26 mouse cellular contexts compared by ENCODE assay signal in genomic region chr17:31919599-31919998, GRCm38 (mm10).
A peak's percentile ranks its signal among the peaks of the same experiment; 100 is the strongest.
DNase-seq lines count a peak whose midpoint lies in the region; ATAC-seq and TF ChIP-seq lines count a peak whose summit lies in the region.
"Had no signal": no experiment of that assay in that cellular context is flagged by ENCODE, and none has a peak within 500 bp of the region (broad histone marks: within the 10 kb centered on the region; RNA-seq: fewer than 3 reads in every experiment).

No protein-coding gene starts in this region.

- peaks cover 15% of the 10 kb centered on the region for H3K4me1 ChIP-seq in brown adipose tissue, adult 24 weeks (ENCODE audit: control insufficient read depth, insufficient read depth, insufficient read length, low read length)
- H3K4me1 ChIP-seq in lung, embryonic 14.5 days (ENCODE audit: insufficient read depth): peaks cover 30% of the 10 kb centered on the region
- H3K4me1 ChIP-seq in forebrain, embryonic 14.5 days (ENCODE audit: control insufficient read depth, insufficient read depth, low read length): no peaks in the 10 kb centered on the region
- H3K4me1 ChIP-seq in intestine, postnatal 0 days (replicated peaks; ENCODE audit: control insufficient read depth, insufficient read depth, low read length): no peaks in the 10 kb centered on the region

- CTCF ChIA-PET in Patski (lab: Charles Lee): interaction anchor here (1.4 kb wide), 1 partner anchor 64 kb away, joined by 3 read pairs; no protein-coding TSS in a partner anchor

- ATAC-seq in Patski: peak; percentile 36
- ATAC-seq in lung, embryonic 14.5 days (ENCODE audit: insufficient read depth): no peak
- ATAC-seq in forebrain, embryonic 14.5 days: no peak
- ATAC-seq in intestine, postnatal 0 days: no peak
- ATAC-seq: forebrain, postnatal 0 days; midbrain, embryonic 16.5 days had no signal

- 56% methylated on average over 7 of the region's 7 CpGs for WGBS in lung, embryonic 14.5 days
- WGBS in forebrain, embryonic 14.5 days: 91% methylated on average over 7 of the region's 7 CpGs
- WGBS in intestine, postnatal 0 days: 72% methylated on average over 7 of the region's 7 CpGs

- peak overlapping the region; percentile 17 for H3K27ac ChIP-seq in brown adipose tissue, adult 24 weeks (replicated peaks; ENCODE audit: low read depth, low read length)
- peak overlapping the region; percentile 15; the same call in 1 of the 2 replicates for H3K27ac ChIP-seq in lung, embryonic 14.5 days (ENCODE audit: low read depth)
- H3K27ac ChIP-seq in forebrain, embryonic 14.5 days (ENCODE audit: low read depth, low read length): no peak overlapping the region
- no peak overlapping the region for H3K27ac ChIP-seq in intestine, postnatal 0 days (ENCODE audit: low read depth, low read length)
- H3K27ac ChIP-seq: embryonic facial prominence, embryonic 13.5 days; hindbrain, embryonic 14.5 days; kidney, embryonic 15.5 days; liver, embryonic 14.5 days had no signal

- DNase-seq in Patski (ENCODE audit: low read depth, low spot score): no peak
- no peak for DNase-seq in lung, embryonic 14.5 days
- peak; percentile 65 for DNase-seq in lung, postnatal 14 days
- no peak for DNase-seq in forebrain, embryonic 14.5 days (ENCODE audit: low spot score)
- no peak for DNase-seq in retina, postnatal 1 day
- DNase-seq: adrenal gland, adult 8-10 months; B cell, adult 2 months; cerebellum, adult 8-10 months; forebrain, postnatal 0 days; gastrocnemius, postnatal 36 days; heart, adult 18-20 months; kidney, adult 18-20 months; kidney, postnatal 36 days; layer of hippocampus, postnatal 36 days; liver; right cerebral cortex, adult 18-20 months; thymus, postnatal 4 days had no signal

- in situ Hi-C loops in Patski (cut with MboI; ENCODE audit: low pct_unique_long_range_greater_than_20kb): no loop called here

- POLR2A ChIA-PET in Patski (lab: Charles Lee): no interaction called here

- no peaks in the 10 kb centered on the region for H3K36me3 ChIP-seq in lung, embryonic 14.5 days (ENCODE audit: insufficient read depth)
- H3K36me3 ChIP-seq in forebrain, embryonic 14.5 days (ENCODE audit: control insufficient read depth, insufficient read depth, low read length): no peaks in the 10 kb centered on the region
- no peaks in the 10 kb centered on the region for H3K36me3 ChIP-seq in intestine, postnatal 0 days (ENCODE audit: control insufficient read depth, insufficient read depth)
- H3K36me3 ChIP-seq: embryonic facial prominence, embryonic 13.5 days; heart, embryonic 12.5 days; kidney, embryonic 15.5 days had no signal

- no peak overlapping the region for H3K4me3 ChIP-seq in brown adipose tissue, adult 24 weeks (ENCODE audit: insufficient read depth, low read depth, low read length)
- H3K4me3 ChIP-seq in lung, embryonic 14.5 days (ENCODE audit: low read depth, low read length): no peak overlapping the region
- H3K4me3 ChIP-seq in forebrain, embryonic 14.5 days (ENCODE audit: low read depth, low read length): no peak overlapping the region
- H3K4me3 ChIP-seq in intestine, postnatal 0 days (ENCODE audit: low read depth, low read length): no peak overlapping the region
- H3K4me3 ChIP-seq: embryonic facial prominence, embryonic 13.5 days; heart, embryonic 12.5 days; kidney, embryonic 15.5 days had no signal

- no peak for TF ChIP-seq CTCF in Patski (IDR thresholded peaks at IDR 0.05)
- no peak for TF ChIP-seq CTCF in lung, embryonic 14.5 days (IDR thresholded peaks at IDR 0.05; ENCODE audit: low read depth)
- no peak for TF ChIP-seq CTCF in intestine, postnatal 0 days (IDR thresholded peaks at IDR 0.05; ENCODE audit: low read depth)

- no peaks in the 10 kb centered on the region for H3K27me3 ChIP-seq in Patski
- H3K27me3 ChIP-seq in lung, embryonic 14.5 days (ENCODE audit: insufficient read depth, low read length): no peaks in the 10 kb centered on the region
- H3K27me3 ChIP-seq in forebrain, embryonic 14.5 days (replicated peaks; ENCODE audit: control insufficient read depth, insufficient read depth, low read length): no peaks in the 10 kb centered on the region
- no peaks in the 10 kb centered on the region for H3K27me3 ChIP-seq in intestine, postnatal 0 days (replicated peaks; ENCODE audit: control insufficient read depth, insufficient read depth, low read length)
- H3K27me3 ChIP-seq: embryonic facial prominence, embryonic 13.5 days; heart, embryonic 12.5 days; kidney, embryonic 15.5 days had no signal

- H3K9ac ChIP-seq in lung, embryonic 14.5 days: no peak overlapping the region
- H3K9ac ChIP-seq in forebrain, embryonic 14.5 days (ENCODE audit: low read length): no peak overlapping the region
- no peak overlapping the region for H3K9ac ChIP-seq in intestine, postnatal 0 days (ENCODE audit: low read depth, low read length)
- H3K9ac ChIP-seq: embryonic facial prominence, embryonic 13.5 days; forebrain, postnatal 0 days; heart, embryonic 12.5 days; hindbrain, embryonic 14.5 days; kidney, embryonic 15.5 days; liver, embryonic 14.5 days had no signal

- no peak overlapping the region for H3K4me2 ChIP-seq in lung, embryonic 14.5 days
- no peak overlapping the region for H3K4me2 ChIP-seq in forebrain, embryonic 14.5 days (ENCODE audit: low read length)
- no peak overlapping the region for H3K4me2 ChIP-seq in intestine, postnatal 0 days (replicated peaks; ENCODE audit: low read depth)
- H3K4me2 ChIP-seq: embryonic facial prominence, embryonic 13.5 days; heart, embryonic 12.5 days; hindbrain, embryonic 14.5 days; kidney, embryonic 15.5 days; midbrain, embryonic 11.5 days had no signal

- H3K9me3 ChIP-seq in lung, embryonic 14.5 days (ENCODE audit: low read depth, low read length): no peaks in the 10 kb centered on the region
- no peaks in the 10 kb centered on the region for H3K9me3 ChIP-seq in forebrain, embryonic 14.5 days (replicated peaks; ENCODE audit: control insufficient read depth, low read length)
- no peaks in the 10 kb centered on the region for H3K9me3 ChIP-seq in intestine, postnatal 0 days (ENCODE audit: control insufficient read depth)
- H3K9me3 ChIP-seq: embryonic facial prominence, embryonic 13.5 days; heart, embryonic 12.5 days; kidney, embryonic 15.5 days had no signal

Comparison
In these comparisons a context has a peak if more than half of its experiments do, and no peak if none do; other contexts are left out.
1. H3K27ac ChIP-seq: peak in brown adipose tissue, adult 24 weeks (single experiment) and lung, embryonic 14.5 days (single experiment); none in forebrain, embryonic 14.5 days (single experiment) and intestine, postnatal 0 days (single experiment).